Mouse (Mus musculus) embryonic facial prominence, embryonic 10.5 days (tissue): Measurements from ENCODE around the gene Cradd. TPM values are rescaled to one million over a fixed set of nuclear protein-coding genes. Genes with fewer than 3 reads are reported as not detected.

ENCODE experiments used
- DNase-seq: peaks from one replicate; pipeline ENCODE4 v3.0.0-alpha.2; 2017; ENCODE audit warnings: low spot score
- H3K27ac ChIP-seq: fragments of 300-500 bp; sonication (generic); replicated peaks from 2 replicates; pipeline ENCODE4 v1.5.1; 2016; ENCODE audit warnings: mild to moderate bottlenecking
- H3K27me3 ChIP-seq: fragments of 300-500 bp; sonication (generic); replicated peaks from 2 replicates; pipeline ENCODE4 v1.6.1; 2016; ENCODE audit warnings: low read depth, mild to moderate bottlenecking; ENCODE audit not compliant: poor library complexity, severe bottlenecking
- H3K36me3 ChIP-seq: fragments of 300-500 bp; sonication (generic); replicated peaks from 2 replicates; pipeline ENCODE4 v1.6.1; 2016; ENCODE audit warnings: mild to moderate bottlenecking, moderate library complexity
- H3K4me1 ChIP-seq: fragments of 300-500 bp; sonication (generic); 2 replicates; pipeline ENCODE4 v1.6.1; 2016
- H3K4me3 ChIP-seq: fragments of 300-500 bp; sonication (generic); 2 replicates; pipeline ENCODE4 v1.5.1; 2016; ENCODE audit warnings: mild to moderate bottlenecking, moderate library complexity
- H3K9me3 ChIP-seq: fragments of 300-500 bp; sonication (generic); 2 replicates; pipeline ENCODE4 v1.6.1; 2016; ENCODE audit warnings: mild to moderate bottlenecking
- WGBS: fragments of 180-500 bp; shearing (Covaris S2); methylation state at CpG from one replicate; pipeline ENCODE4 v1.1.7; 2016; 5-methylcytosine and 5-hydroxymethylcytosine counted together
- polyA plus RNA-seq: library from polyadenylated mRNA; unstranded; fragments of >200 nt; fragmentation: Nextera tagmentation; extraction: Ambion mirVana; gene quantifications from 2 replicates; pipeline ENCODE4 v1.2.1, GENCODE M21; 2016

The Cradd gene
- polyA plus RNA-seq, result 12.3 and 13.5 TPM in 2 replicates

DNA sequence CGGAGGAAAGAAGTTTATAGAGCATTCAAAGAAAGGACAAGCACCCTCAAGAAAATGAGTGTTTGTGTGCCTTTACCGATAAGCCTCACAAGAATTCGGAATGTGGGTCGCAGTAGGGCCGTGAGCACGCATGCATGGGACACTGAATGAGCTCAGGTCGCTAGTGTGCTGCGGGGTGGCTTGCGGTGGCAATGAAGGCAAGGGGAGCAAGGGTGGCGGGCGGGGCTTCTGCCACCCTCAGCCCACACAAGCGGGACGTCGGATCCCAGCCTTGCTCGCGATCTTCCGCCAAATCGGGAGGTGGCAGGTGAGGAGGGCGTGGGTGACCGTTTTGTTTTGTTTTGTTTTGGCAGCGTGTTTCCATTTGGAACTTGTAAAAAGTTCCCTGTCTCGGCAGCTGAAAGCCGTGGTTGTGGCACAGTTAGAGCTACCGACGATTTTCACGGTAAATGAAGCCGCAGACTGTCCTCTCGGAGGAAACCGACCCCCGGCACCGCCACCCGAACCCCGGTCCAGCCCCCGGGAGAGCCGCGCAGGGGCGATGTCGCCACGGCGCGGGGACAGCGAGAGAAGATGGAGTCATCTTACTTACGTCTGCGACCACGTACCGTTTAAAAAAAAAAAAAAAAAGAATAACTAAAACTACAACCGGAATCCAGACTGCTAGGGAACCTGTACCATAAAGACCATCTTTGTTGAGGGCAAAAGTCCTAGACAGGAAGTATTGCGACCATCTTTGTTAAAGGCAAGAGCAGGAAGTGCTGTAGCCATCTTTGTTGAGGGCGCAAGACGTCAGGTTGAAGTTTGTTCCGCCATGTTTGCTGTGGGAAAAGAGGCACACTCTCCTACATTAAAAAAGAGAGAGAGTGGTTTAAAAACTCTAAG is at the start of gene Cradd:
Gene Cradd (minus strand): TSS at position 741 of the 885 bp plus-strand sequence.
- Histone ChIP-seq H3K4me3 (peak within 1 kb of the TSS; percentile 75), H3K27ac (peak within 1 kb of the TSS; percentile 97), H3K4me1 (peaks cover 17% of the 10 kb centered on the region), H3K27me3 (no peaks in the 10 kb centered on the region), H3K36me3 (no peaks in the 10 kb centered on the region), H3K9me3 (no peaks in the 10 kb centered on the region)
- DNase-seq, result peak; percentile 76
- WGBS, result under 1% methylated on average over 51 of the region's 51 CpGs

DNA sequence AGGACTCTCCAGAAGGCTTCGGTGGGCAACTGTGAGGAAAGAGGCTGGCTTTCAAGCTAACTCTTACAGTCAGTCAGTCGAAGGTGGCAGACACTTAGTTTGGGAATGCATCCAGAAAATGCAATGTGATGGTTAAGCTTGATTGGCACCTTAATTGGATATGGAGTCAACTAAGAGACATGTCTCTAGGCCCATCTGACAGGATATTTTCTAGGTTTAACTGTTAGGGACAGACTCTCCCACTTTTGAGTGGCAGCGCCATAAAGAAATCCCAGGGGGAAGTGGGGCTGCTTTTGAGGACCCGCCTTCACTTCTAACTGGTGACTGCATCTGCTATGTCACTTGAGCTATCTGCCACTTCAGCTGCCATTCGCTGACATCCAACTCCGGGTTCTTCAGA is 49.4 kb upstream of the Cradd start:
- no peaks in the 10 kb centered on the region for H3K4me1 ChIP-seq
- no peak for DNase-seq
- H3K27ac ChIP-seq, result no peak overlapping the region
- no peaks in the 10 kb centered on the region for H3K9me3 ChIP-seq
- H3K27me3 ChIP-seq, result no peaks in the 10 kb centered on the region
- H3K36me3 ChIP-seq, result no peaks in the 10 kb centered on the region
- 92% methylated on average over 6 of the region's 6 CpGs for WGBS
- no peak overlapping the region for H3K4me3 ChIP-seq

DNA sequence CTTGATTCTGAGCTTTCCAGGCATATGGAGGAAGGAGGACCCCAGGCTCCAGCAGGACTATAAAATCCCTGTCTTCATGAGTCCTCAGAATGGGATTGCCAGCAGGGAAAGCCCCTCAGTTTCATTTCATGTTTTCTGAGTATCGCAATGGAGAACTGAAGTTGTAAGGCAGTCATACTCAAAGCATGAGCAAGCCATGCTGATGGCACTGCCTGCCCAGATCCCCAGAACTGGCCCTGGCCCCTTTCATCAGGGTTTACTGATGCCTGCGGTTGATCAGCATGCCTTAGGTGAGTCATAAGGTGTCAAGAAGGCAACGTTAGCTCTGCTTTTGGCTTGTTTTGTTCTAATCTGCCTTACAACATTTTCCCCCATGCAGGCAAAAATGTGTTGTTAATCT is 48.0 kb upstream of the Cradd start:
- no peak for DNase-seq
- Histone ChIP-seq H3K36me3 (no peaks in the 10 kb centered on the region), H3K4me3 (no peak overlapping the region), H3K4me1 (no peaks in the 10 kb centered on the region), H3K27ac (no peak overlapping the region), H3K9me3 (no peaks in the 10 kb centered on the region), H3K27me3 (no peaks in the 10 kb centered on the region)
- WGBS, result 92% methylated on average over 3 of the region's 3 CpGs

DNA sequence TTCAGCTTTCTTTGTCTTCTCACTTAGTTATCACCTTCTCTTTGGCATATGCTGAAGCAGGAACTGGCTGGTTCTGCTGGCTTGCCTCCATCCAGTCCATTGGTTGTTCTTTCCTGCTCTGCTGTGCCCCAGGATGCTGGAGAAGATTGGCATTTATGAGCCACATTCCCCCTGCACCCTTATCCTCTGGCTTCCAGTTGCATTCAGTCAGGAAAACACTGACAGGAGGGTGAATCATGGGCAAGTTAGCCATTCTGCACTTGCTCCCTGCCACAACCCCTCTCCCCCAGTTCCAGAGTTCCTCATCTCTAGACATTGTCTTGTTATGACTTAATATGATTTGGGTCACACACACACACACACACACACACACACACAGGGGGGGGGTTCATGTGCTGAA is 45.3 kb upstream of the Cradd start:
- Histone ChIP-seq H3K27me3 (no peaks in the 10 kb centered on the region), H3K9me3 (no peaks in the 10 kb centered on the region), H3K36me3 (no peaks in the 10 kb centered on the region), H3K4me3 (no peak overlapping the region), H3K27ac (no peak overlapping the region), H3K4me1 (no peaks in the 10 kb centered on the region)
- no peak for DNase-seq

DNA sequence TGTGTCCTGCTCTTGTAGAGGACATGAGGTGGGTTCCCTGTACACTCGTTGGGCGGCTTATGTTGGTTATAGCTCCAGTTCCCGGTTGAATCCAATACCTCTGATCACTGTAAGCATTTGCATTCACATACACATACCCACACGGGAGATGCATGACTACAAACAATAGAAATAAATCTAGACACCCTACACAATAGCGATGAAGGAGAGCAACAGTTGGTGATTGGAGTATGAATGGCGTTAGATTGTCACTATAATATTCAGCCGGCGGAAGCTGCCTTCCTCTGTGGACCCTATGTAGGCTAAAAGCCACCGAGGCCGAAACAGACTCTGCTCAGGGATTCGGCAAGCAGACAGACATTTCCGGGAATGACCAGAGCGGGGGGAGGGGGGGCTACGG is 44.2 kb upstream of the Cradd start:
- H3K36me3 ChIP-seq, result no peaks in the 10 kb centered on the region
- 90% methylated on average over 14 of the region's 14 CpGs for WGBS
- no peak overlapping the region for H3K4me3 ChIP-seq
- H3K27ac ChIP-seq, result no peak overlapping the region
- DNase-seq, result no peak
- no peaks in the 10 kb centered on the region for H3K9me3 ChIP-seq
- H3K27me3 ChIP-seq, result no peaks in the 10 kb centered on the region
- no peaks in the 10 kb centered on the region for H3K4me1 ChIP-seq

DNA sequence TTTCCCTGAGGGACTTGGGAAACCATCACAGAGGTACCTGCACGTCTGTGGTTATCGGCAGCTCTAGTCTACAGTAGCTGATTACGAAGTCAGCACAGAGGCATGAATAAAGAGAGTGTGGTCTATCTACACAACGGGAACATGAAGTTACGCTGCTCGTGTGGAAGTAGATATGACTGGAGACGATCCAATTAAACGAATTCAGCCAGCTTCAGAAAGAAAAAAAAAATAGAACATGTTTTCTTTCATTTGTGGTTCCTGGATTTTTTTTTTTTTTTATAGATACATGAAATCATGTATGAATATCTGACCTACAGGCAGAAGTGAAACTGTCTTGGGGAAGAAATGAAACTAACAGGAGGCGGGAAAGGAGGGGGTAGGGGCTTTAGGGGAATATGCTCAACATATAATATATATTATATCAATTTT is 43.7 kb upstream of the Cradd start:
- no peak for DNase-seq
- WGBS, result 92% methylated on average over 9 of the region's 9 CpGs

DNA sequence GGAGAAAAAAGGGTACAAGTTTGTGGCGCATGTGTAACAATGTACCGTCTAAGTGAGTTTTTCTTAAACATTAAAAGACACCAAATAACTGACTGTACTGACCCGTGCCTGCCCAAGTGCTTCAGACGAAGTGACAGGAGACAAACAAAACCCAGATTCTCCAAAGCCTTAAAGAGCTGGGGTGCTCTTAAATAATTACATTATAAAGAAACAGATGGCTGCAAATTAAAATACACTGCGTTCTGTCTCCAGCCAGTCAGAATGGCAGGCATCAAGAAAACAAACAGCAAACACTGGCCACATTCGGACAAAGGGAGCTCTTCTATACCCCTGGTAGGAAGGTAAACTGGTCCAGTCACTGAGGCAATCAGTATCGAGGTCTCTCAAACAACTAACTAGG is 43.3 kb upstream of the Cradd start:
- no peak for DNase-seq
- Histone ChIP-seq H3K27ac (no peak overlapping the region), H3K4me1 (no peaks in the 10 kb centered on the region), H3K4me3 (no peak overlapping the region), H3K27me3 (no peaks in the 10 kb centered on the region), H3K9me3 (no peaks in the 10 kb centered on the region), H3K36me3 (no peaks in the 10 kb centered on the region)
- WGBS, result 83% methylated on average over 7 of the region's 7 CpGs

More for the DNA sequence above, 43.7 kb upstream of the Cradd start:
- H3K4me3 ChIP-seq, result no peak overlapping the region
- no peaks in the 10 kb centered on the region for H3K4me1 ChIP-seq
- no peaks in the 10 kb centered on the region for H3K27me3 ChIP-seq
- H3K9me3 ChIP-seq, result no peaks in the 10 kb centered on the region
- H3K36me3 ChIP-seq, result no peaks in the 10 kb centered on the region
- no peak overlapping the region for H3K27ac ChIP-seq

DNA sequence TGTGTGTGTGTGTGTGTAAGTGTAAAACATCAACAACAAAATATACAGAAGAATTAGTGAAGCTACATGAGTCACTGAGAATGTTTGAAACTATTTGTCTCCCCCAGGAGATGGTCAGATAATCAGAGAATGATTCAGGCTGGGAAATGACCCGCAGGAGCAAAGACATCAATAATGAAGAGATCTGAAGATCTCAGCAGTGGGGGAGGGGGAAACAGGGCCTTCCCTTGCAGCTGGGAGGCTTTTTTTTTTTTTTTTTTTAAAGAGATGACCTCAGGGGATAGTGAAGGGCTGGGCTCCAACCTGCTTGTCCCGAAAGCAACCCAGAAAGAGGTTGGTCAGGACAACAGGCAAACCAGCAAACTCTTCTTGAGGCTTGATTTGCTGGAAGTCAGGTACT is 38.4 kb upstream of the Cradd start:
- Histone ChIP-seq H3K36me3 (no peaks in the 10 kb centered on the region), H3K4me1 (no peaks in the 10 kb centered on the region), H3K4me3 (no peak overlapping the region), H3K9me3 (no peaks in the 10 kb centered on the region), H3K27ac (no peak overlapping the region), H3K27me3 (no peaks in the 10 kb centered on the region)
- 37% methylated on average over 2 of the region's 2 CpGs for WGBS
- no peak for DNase-seq

DNA sequence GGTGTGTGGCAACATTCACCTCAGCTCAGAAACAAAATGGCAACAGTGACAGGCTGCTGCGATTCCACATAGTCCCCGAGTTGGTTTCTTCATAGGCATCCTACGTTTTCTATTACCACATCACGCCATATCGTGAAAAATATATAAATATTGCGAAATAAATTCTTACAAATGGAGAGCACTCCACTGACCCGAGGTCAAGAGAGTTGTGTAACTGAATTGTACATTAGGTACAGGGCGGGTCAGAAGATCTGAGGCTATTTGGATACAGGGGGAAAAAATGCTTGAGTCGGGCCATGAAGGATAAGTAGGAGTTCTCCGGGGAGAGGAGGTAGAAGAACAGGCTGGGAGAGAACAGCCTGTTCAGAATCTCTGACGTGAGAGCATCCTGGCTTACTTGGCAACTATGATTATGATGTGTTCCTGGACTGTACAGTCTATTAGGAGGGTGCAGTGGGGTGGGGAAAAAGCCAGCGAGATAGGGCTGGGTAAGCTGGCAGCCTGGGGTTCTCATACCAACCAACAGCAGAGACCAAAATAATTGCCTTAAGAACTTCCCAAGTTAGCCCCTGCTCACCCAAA is 37.4 kb upstream of the Cradd start:
- no peaks in the 10 kb centered on the region for H3K36me3 ChIP-seq
- WGBS, result 90% methylated on average over 12 of the region's 12 CpGs
- no peak for DNase-seq
- no peak overlapping the region for H3K27ac ChIP-seq
- no peak overlapping the region for H3K4me3 ChIP-seq
- H3K4me1 ChIP-seq, result no peaks in the 10 kb centered on the region
- no peaks in the 10 kb centered on the region for H3K9me3 ChIP-seq
- H3K27me3 ChIP-seq, result no peaks in the 10 kb centered on the region

DNA sequence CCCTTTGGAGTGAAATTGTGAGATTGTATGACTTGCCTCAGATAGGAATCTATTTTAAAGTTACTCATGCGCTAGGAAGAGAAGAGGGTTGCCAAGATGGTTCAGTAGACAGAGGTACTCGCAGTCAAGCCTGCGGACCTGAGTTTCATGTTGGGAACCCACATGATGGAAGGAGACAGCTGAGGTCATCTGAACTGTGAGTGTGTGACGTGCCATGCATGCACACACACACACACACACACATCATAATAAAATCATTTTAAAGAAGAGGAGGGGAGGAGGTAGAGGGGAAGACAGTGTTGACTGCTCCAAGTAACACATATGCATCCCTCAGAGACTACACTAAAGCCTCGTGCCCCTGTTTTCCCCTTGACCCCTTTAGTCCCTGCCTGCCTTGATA is 36.1 kb upstream of the Cradd start:
- H3K4me3 ChIP-seq, result no peak overlapping the region
- no peak for DNase-seq
- 88% methylated on average over 5 of the region's 5 CpGs for WGBS
- no peaks in the 10 kb centered on the region for H3K9me3 ChIP-seq
- H3K4me1 ChIP-seq, result no peaks in the 10 kb centered on the region
- H3K27me3 ChIP-seq, result no peaks in the 10 kb centered on the region
- H3K36me3 ChIP-seq, result no peaks in the 10 kb centered on the region
- H3K27ac ChIP-seq, result no peak overlapping the region

DNA sequence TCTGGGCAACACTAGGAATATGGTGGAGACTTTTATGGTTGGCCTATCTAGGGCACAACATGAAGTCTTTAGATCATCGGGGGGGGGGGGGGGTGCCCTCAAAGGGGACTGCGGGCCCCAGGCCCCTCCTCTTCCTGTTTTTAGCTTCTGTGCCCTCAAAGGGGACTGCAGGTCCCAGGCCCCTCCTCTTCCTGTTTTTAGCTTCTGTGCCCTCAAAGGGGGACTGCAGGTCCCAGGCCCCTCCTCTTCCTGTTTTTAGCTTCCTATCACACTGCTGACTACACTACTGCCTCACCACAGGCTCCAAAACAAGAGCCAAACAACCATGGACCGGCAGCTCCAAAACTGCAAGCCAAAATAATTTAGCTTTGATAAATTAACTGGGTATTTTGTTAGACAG is 33.8 kb upstream of the Cradd start:
- no peaks in the 10 kb centered on the region for H3K36me3 ChIP-seq
- no peak overlapping the region for H3K4me3 ChIP-seq
- no peak for DNase-seq
- WGBS, result 85% methylated on average over 3 of the region's 3 CpGs
- H3K4me1 ChIP-seq, result no peaks in the 10 kb centered on the region
- H3K27me3 ChIP-seq, result no peaks in the 10 kb centered on the region
- H3K27ac ChIP-seq, result no peak overlapping the region
- no peaks in the 10 kb centered on the region for H3K9me3 ChIP-seq

DNA sequence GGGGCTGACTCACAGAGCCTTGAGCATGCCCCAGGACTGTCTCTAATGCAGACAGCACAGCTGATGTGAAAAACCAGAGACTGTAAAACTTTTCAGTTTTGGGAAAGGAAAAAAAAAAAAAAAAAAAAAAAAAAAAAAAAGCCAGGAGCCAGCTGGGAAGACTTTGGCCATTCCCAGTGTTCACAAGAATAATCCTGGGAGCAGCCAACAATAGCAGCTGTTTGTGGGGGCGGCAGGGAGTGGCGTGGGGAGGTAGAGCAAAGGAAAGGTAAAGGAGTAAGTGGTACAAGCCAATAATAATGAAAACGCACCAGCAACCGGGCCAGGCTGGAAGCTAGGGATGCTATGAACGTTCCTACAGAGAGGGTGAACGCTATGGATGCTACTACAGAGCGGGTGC is 32.8 kb upstream of the Cradd start:
- no peaks in the 10 kb centered on the region for H3K4me1 ChIP-seq
- H3K27me3 ChIP-seq, result no peaks in the 10 kb centered on the region
- H3K9me3 ChIP-seq, result no peaks in the 10 kb centered on the region
- 82% methylated on average over 7 of the region's 7 CpGs for WGBS
- H3K4me3 ChIP-seq, result no peak overlapping the region
- DNase-seq, result no peak
- no peaks in the 10 kb centered on the region for H3K36me3 ChIP-seq
- H3K27ac ChIP-seq, result no peak overlapping the region

DNA sequence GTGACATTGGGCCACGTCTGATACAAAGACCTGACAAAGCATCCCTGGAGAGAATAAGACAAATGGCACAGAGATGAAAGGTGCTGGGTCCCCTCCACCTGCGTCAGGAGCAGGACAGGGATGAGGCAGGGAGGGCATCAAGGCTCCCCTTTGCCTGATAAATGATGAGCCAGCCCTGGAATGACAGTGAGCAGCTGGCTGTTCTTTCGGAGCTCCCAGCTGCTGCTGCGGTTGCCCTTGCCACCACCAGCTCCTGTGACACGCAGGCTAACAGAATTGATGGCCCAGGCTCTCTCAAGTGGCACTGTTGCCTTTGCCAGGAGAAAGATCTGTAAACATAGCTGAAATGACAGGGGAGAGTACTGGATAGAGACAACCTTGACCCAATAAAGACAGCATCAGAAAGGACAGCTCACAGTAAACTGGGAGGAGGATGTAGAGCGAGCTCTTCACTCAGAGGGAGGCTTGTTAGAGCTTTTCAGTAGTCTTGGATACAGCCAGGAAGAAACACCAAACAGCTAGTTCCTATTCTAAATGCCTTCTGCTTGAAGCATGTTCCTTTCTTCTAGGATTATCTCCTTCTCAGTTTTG is 31.8 kb upstream of the Cradd start:
- no peaks in the 10 kb centered on the region for H3K36me3 ChIP-seq
- WGBS, result 58% methylated on average over 6 of the region's 6 CpGs
- no peaks in the 10 kb centered on the region for H3K4me1 ChIP-seq
- no peak overlapping the region for H3K4me3 ChIP-seq
- DNase-seq, result no peak
- no peaks in the 10 kb centered on the region for H3K27me3 ChIP-seq
- no peaks in the 10 kb centered on the region for H3K9me3 ChIP-seq
- no peak overlapping the region for H3K27ac ChIP-seq
